Mouse (Mus musculus) kidney, postnatal 0 days (tissue): ENCODE measurements around the gene Med27. TPM values are rescaled to one million over a fixed set of nuclear protein-coding genes. Genes with fewer than 3 reads are reported as not detected.
A peak's percentile ranks its signal among the peaks of the same experiment; 100 is the strongest.

Source experiments
- ATAC-seq: fragments of 200-750 bp; cut with Nextera tagmentation; replicated peaks from 2 replicates; pipeline ENCODE4 v1.8.0; 2017; ENCODE audit warnings: low read depth, moderate number of reproducible peaks, moderate TSS enrichment, moderate library complexity; ENCODE audit not compliant: low FRiP score
- DNase-seq: peaks from one replicate; pipeline ENCODE4 v3.0.0-alpha.2; 2016; ENCODE audit warnings: low spot score
- H3K27ac ChIP-seq: fragments of 300-500 bp; sonication (generic); 2 replicates; pipeline ENCODE4 v1.5.1; 2014; ENCODE audit warnings: mild to moderate bottlenecking
- H3K27me3 ChIP-seq: fragments of 300-500 bp; sonication (generic); 2 replicates; pipeline ENCODE4 v1.6.1; 2014; ENCODE audit warnings: low read length, mixed read lengths; ENCODE audit not compliant: insufficient read depth
- H3K36me3 ChIP-seq: fragments of 300-500 bp; sonication (generic); 2 replicates; pipeline ENCODE4 v1.6.1; 2014; ENCODE audit warnings: low read length, mixed read lengths; ENCODE audit not compliant: insufficient read depth
- H3K4me1 ChIP-seq: fragments of 300-500 bp; sonication (generic); replicated peaks from 2 replicates; pipeline ENCODE4 v1.6.1; 2014; ENCODE audit warnings: antibody characterized with exemption, low read length, mixed read lengths; ENCODE audit not compliant: insufficient read depth
- H3K4me2 ChIP-seq: fragments of 300-500 bp; sonication (generic); 2 replicates; pipeline ENCODE4 v1.6.1; 2014; ENCODE audit warnings: mild to moderate bottlenecking, low read length, moderate library complexity, mixed read lengths
- H3K4me3 ChIP-seq: fragments of 300-500 bp; sonication (generic); replicated peaks from 2 replicates; pipeline ENCODE4 v1.5.1; 2014; ENCODE audit warnings: low read depth, low read length
- H3K9ac ChIP-seq: fragments of 300-500 bp; sonication (generic); 2 replicates; pipeline ENCODE4 v1.6.1; 2014; ENCODE audit warnings: low read depth, low read length
- H3K9me3 ChIP-seq: fragments of 300-500 bp; sonication (generic); replicated peaks from 2 replicates; pipeline ENCODE4 v1.6.1; 2016; ENCODE audit warnings: low read length, inconsistent platforms, mixed read lengths
- CTCF ChIP-seq: IDR thresholded peaks from 2 replicates; pipeline ENCODE4 v1.5.1; 2016; ENCODE audit warnings: antibody characterized with exemption, low read depth, mild to moderate bottlenecking, moderate library complexity
- WGBS: fragments of 180-500 bp; shearing (Covaris S2); extraction: QIAGEN DNeasy Blood & Tissue Kit; methylation state at CpG from one replicate; pipeline ENCODE4 v1.1.7; 2014; 5-methylcytosine and 5-hydroxymethylcytosine counted together
- polyA plus RNA-seq: library from polyadenylated mRNA; unstranded; fragments of >200 nt; fragmentation: Nextera tagmentation; extraction: Ambion mirVana; gene quantifications from 2 replicates; pipeline ENCODE4 v1.2.1, GENCODE M21; 2015

Gene Med27
- polyA plus RNA-seq, 1 experiment from 2014 or later, result 38.1 TPM

DNA sequence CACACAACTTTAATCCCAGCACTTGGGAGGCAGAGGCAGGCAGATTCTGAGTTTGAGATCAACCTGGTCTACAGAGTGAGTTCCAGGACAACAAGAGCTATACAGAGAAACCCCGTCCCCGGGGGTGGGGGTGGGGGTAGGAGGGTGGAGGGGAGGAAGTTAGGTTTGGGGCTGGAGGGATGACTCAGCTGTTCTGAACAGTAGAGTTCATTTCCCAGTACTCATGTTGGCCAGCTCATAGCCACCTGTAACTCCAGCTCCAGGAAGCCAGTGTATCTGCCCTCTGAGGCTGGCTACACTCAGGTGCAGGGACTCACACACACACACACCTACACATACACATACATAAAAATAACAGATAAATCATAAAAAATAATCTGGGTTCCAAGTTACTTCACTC, 111.1 kb downstream of the Med27 start:
- H3K27me3 ChIP-seq, result no peaks in the 10 kb centered on the region
- ATAC-seq, result no peak

DNA sequence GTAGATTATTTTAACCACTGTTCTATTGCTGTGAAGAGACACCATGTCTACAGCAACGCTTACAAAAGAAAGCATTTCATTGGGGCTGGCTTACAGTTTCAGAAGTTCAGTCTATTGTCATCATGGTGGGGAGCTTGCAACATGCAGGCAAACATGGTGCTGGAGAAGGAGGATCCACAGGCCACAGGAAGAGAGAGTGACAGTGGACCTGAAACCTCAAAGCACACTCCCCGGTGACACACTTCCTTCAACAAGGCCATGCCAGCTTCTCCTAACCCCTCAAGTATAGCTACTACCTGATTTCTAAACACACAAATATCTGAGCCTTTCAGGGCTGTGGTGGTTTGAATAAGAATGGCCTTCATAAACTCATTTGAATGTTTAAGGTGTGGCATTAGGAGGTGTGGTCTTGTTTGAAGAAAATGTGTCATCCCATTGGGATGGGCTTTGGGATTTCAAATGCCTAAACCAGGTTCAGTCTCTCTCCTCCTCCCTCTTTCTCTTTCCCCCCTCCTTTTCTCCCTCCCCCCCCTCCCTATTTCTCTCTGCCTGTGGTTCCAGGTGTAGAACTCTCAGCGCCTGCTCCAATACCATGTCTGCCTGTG, 111.8 kb downstream of the Med27 start:
- Histone ChIP-seq H3K4me1 (0 out of 2 replicates have a peak, but pooled peaks cover 2% of the 10 kb centered on the region), H3K9ac (no peak overlapping the region), H3K36me3 (no peaks in the 10 kb centered on the region), H3K27ac (no peak overlapping the region), H3K9me3 (no peaks in the 10 kb centered on the region), H3K27me3 (no peaks in the 10 kb centered on the region), H3K4me3 (no peak overlapping the region), H3K4me2 (no peak overlapping the region)
- no peak for DNase-seq
- no peak for ATAC-seq
- TF ChIP-seq CTCF, result no peak
- 98% methylated on average over 3 of the region's 3 CpGs for WGBS

More for the DNA sequence above, 111.1 kb downstream of the Med27 start:
- Histone ChIP-seq H3K27ac (no peak overlapping the region), H3K9me3 (no peaks in the 10 kb centered on the region), H3K36me3 (no peaks in the 10 kb centered on the region), H3K4me2 (no peak overlapping the region), H3K4me1 (0 out of 2 replicates have a peak, but pooled peaks cover 2% of the 10 kb centered on the region), H3K4me3 (no peak overlapping the region), H3K9ac (no peak overlapping the region)
- WGBS, result 56% methylated on average over 2 of the region's 2 CpGs
- no peak for DNase-seq
- TF ChIP-seq CTCF, result no peak

DNA sequence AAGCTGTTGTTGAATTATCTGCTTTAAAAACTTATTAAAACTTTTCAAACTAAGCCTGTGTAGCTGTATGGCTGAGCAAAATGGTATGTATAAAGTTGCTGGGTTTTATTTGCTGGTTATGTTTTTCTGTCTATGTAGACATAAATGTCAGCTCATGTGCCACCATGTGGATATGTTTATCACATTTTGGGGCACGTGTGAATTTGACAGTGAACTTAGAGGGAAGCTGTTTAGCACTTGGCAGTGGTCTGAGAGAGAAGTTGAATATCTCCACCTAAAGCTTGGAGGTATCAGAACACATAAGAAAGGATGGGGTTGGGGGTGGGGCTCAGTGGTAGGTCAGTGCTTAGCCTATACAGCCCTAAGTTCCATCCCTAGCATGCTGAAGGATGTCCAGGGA, 113.0 kb downstream of the Med27 start:
- DNase-seq (no peak), ATAC-seq (no peak)
- Histone ChIP-seq H3K4me3 (no peak overlapping the region), H3K4me1 (0 out of 2 replicates have a peak, but pooled peaks cover 2% of the 10 kb centered on the region), H3K36me3 (no peaks in the 10 kb centered on the region), H3K9ac (no peak overlapping the region), H3K27ac (no peak overlapping the region), H3K9me3 (no peaks in the 10 kb centered on the region), H3K27me3 (no peaks in the 10 kb centered on the region), H3K4me2 (no peak overlapping the region)
- no peak for TF ChIP-seq CTCF
- 72% methylated on average over 1 of the region's 1 CpGs for whole genome bisulfite sequencing

DNA sequence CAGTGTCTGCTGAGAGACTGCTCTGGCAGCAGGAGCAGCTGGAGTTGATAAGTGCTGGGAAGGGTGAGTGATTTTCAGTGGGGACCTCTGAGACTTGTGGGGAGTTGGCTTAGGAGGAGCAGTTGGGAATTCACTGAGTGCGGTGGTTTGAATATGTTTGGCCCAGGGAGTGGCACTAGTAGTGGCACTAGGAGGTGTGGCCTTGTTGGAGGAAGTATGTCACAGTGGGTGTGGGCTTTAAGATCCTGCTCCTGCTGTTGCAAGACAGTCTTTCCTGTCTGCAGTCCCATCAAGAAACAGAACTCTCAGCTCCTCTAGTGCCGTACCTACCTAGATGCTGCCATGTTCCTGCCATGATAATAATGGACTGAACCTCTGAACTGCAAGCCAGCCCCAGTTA, 115.2 kb downstream of the Med27 start:
- Histone ChIP-seq H3K27ac (no peak overlapping the region), H3K36me3 (no peaks in the 10 kb centered on the region), H3K4me3 (no peak overlapping the region), H3K4me2 (no peak overlapping the region), H3K9ac (no peak overlapping the region), H3K27me3 (no peaks in the 10 kb centered on the region), H3K4me1 (no peaks in the 10 kb centered on the region), H3K9me3 (no peaks in the 10 kb centered on the region)
- no peak for TF ChIP-seq CTCF
- ATAC-seq (no peak), DNase-seq (no peak)
- 85% methylated on average over 2 of the region's 2 CpGs for WGBS

DNA sequence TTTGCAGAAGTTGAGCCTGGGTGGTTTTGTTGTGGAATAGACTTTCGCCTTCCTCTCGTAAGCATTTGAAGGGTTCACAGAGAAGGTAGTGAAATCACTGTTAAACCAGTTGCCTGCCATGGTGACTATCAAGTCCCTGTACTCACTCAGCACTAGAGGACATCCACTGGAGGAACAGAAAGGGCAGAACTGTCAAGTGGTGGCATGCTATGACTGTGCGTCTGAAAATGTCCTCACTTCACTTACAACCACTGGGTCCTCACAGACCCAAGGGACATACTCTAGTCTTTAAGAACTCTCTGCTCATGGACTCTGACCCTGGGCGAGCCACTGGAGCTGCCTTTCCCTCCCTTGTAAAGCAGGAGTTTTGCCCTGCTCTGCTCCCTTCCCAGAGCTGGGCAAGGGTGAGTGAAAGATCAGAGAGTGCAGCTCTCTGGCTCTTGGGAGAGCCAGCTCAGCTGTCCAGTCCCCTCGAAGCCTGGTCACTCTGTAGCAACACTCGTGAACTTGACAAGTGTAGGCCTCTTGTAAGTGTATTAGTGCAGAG, 116.5 kb downstream of the Med27 start:
- WGBS, result 77% methylated on average over 6 of the region's 6 CpGs
- H3K4me3 ChIP-seq, result no peak overlapping the region
- no peaks in the 10 kb centered on the region for H3K27me3 ChIP-seq
- TF ChIP-seq CTCF, result no peak
- no peaks in the 10 kb centered on the region for H3K36me3 ChIP-seq
- no peaks in the 10 kb centered on the region for H3K4me1 ChIP-seq
- no peak for ATAC-seq
- no peak overlapping the region for H3K9ac ChIP-seq
- DNase-seq, result no peak
- H3K9me3 ChIP-seq, result no peaks in the 10 kb centered on the region
- no peak overlapping the region for H3K27ac ChIP-seq
- no peak overlapping the region for H3K4me2 ChIP-seq

DNA sequence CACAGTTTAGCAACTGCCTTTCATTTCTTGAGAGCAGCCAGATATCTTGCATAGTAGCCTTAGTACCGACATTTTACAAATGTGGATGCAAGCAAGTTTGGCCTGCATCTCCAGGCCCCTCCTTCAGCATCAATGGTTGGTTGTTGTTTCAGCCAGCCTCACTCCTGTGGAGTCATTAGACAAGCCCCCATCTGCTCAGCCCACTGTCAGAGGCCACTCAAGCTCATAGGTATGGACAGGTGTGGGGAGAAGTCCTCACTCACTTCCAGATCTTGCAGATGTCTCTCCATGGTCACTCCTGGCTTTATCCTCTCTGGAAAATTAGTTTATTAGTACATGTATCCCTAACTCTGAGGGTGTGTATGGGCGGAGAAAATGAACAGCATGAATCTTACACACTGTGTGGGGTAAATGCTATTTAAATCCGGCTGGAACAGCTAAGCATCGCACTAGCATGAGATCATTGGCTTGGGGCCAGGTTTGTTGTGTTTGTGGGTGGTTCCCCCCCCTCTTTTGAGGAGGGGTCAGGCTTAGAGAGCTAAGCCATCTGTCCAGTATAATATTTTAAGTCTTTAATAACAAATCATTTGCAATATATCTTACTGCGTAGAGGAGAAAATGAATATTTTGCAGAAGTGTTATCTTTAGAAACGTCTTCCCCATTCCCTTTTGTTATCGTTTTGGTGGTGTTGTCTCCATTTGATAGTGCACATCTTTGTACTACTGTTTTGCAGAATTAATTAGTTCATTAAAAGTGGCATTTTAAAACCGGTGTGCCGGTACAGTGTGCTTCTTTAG, 118.4 kb downstream of the Med27 start:
- Histone ChIP-seq H3K9ac (no peak overlapping the region), H3K4me3 (no peak overlapping the region), H3K4me2 (no peak overlapping the region), H3K36me3 (no peaks in the 10 kb centered on the region), H3K27ac (no peak overlapping the region), H3K9me3 (no peaks in the 10 kb centered on the region), H3K4me1 (no peaks in the 10 kb centered on the region), H3K27me3 (no peaks in the 10 kb centered on the region)
- 63% methylated on average over 9 of the region's 9 CpGs for WGBS
- DNase-seq (peak; percentile 87), ATAC-seq (0 out of 2 replicates have a peak, but pooled peaks have one; percentile 52)
- no peak for TF ChIP-seq CTCF
